Mouse (Mus musculus): ENCODE data around the gene 1700012B07Rik. TPM values are rescaled to one million over a fixed set of nuclear protein-coding genes. Genes with fewer than 3 reads are reported as not detected.

The 1700012B07Rik gene
- total and polyA plus RNA-seq, 3 experiments = not detected

- Histone ChIP-seq H3K27me3 (ENCODE audit: control insufficient read depth in 1 of 2, insufficient read depth in 2 of 2, low read length in 2 of 2) (no peaks in the 10 kb centered on the region), H3K79me2 (ENCODE audit: control insufficient read depth, insufficient read depth, low read length, poor library complexity) (no peaks in the 10 kb centered on the region), H3K9ac (ENCODE audit: control insufficient read depth, low read depth, low read length, poor library complexity, severe bottlenecking) (peak overlapping the region; percentile 74), H3K4me1 (ENCODE audit: control insufficient read depth in 1 of 2, insufficient read depth in 2 of 2, low read length in 2 of 2) (peaks cover 0 to 11% of the 10 kb centered on the region in 2 experiments; a peak in 2 of 4 replicates), H3K27ac (ENCODE audit: control insufficient read depth, low read depth, low read length) (peak overlapping the region; percentile 98), H3K9me3 (replicated peaks; ENCODE audit: insufficient read depth, low read length) (no peaks in the 10 kb centered on the region), H3K4me3 (ENCODE audit: control insufficient read depth in 1 of 2, insufficient read depth in 1 of 2, low read depth in 2 of 2, low read length in 2 of 2) (peak overlapping the region; percentile 49 to 55), H3K36me3 (ENCODE audit: control insufficient read depth in 1 of 2, insufficient read depth in 2 of 2, low read length in 2 of 2) (peaks cover 0 to 9% of the 10 kb centered on the region in 2 experiments; a peak in 2 of 4 replicates)
- TF ChIP-seq SMC3 (IDR thresholded peaks at IDR 0.05; ENCODE audit: low read depth, low read length) = peak; percentile 94
- TF ChIP-seq MAZ (IDR thresholded peaks at IDR 0.05; ENCODE audit: low read depth, low read length) = no peak
- no peak for TF ChIP-seq GABPA (IDR thresholded peaks at IDR 0.05; ENCODE audit: low read depth, low read length)
- TF ChIP-seq MAX (IDR thresholded peaks at IDR 0.05; ENCODE audit: low read length) = no peak
- peak in 1 of 2 experiments; percentile 28; a peak in 2 of 4 replicates for TF ChIP-seq EP300 (IDR thresholded peaks at IDR 0.05; ENCODE audit: low read depth in 1 of 2, low read length in 2 of 2)
- TF ChIP-seq RAD21 (IDR thresholded peaks at IDR 0.05; ENCODE audit: low read depth, low read length) = no peak; the same call in none of the 2 replicates
- TF ChIP-seq MYC (IDR thresholded peaks at IDR 0.05; ENCODE audit: low read depth, low read length) = no peak
- peak; percentile 92 for TF ChIP-seq ZC3H11A (IDR thresholded peaks at IDR 0.05; ENCODE audit: low read depth, low read length)
- no peak for TF ChIP-seq TAL1 (IDR thresholded peaks at IDR 0.05; ENCODE audit: low read length)
- no peak for TF ChIP-seq MXI1 (IDR thresholded peaks at IDR 0.05; ENCODE audit: low read depth, low read length)
- no peak for TF ChIP-seq UBTF (IDR thresholded peaks at IDR 0.05; ENCODE audit: borderline replicate concordance, insufficient read depth, low read depth, low read length)
- TF ChIP-seq CHD1 (IDR thresholded peaks at IDR 0.05; ENCODE audit: low read depth, low read length) = no peak
- TF ChIP-seq GATA1 (IDR thresholded peaks at IDR 0.05; ENCODE audit: low read depth, low read length) = peak; percentile 42; the same call in 1 of the 2 replicates
- TF ChIP-seq CTCF (IDR thresholded peaks at IDR 0.05 in 2 of 3, conservative IDR thresholded peaks at IDR 0.05 in 1 of 3; ENCODE audit: control insufficient read depth in 1 of 3, insufficient read depth in 1 of 3, low read depth in 2 of 3, low read length in 3 of 3, poor library complexity in 1 of 3, severe bottlenecking in 1 of 3) = peak in 2 of 3 experiments; percentile 97
- DNase-seq (ENCODE audit: low read depth, low spot score) = peak; percentile 95
Measured at GRCm38 (mm10) chr11:109860508-109860907, 32.7 kb upstream of the 1700012B07Rik start.

- Histone ChIP-seq H3K4me1 (ENCODE audit: control insufficient read depth in 1 of 2, insufficient read depth in 2 of 2, low read length in 2 of 2) (peaks cover 0 to 9% of the 10 kb centered on the region in 2 experiments; a peak in 2 of 4 replicates), H3K4me3 (ENCODE audit: control insufficient read depth in 1 of 2, insufficient read depth in 1 of 2, low read depth in 2 of 2, low read length in 2 of 2) (peak overlapping the region; percentile 49 to 55), H3K27me3 (ENCODE audit: control insufficient read depth in 1 of 2, insufficient read depth in 2 of 2, low read length in 2 of 2) (no peaks in the 10 kb centered on the region), H3K9me3 (replicated peaks; ENCODE audit: insufficient read depth, low read length) (no peaks in the 10 kb centered on the region), H3K36me3 (ENCODE audit: control insufficient read depth in 1 of 2, insufficient read depth in 2 of 2, low read length in 2 of 2) (peaks cover 0 to 9% of the 10 kb centered on the region in 2 experiments; a peak in 2 of 4 replicates), H3K79me2 (ENCODE audit: control insufficient read depth, insufficient read depth, low read length, poor library complexity) (no peaks in the 10 kb centered on the region), H3K9ac (ENCODE audit: control insufficient read depth, low read depth, low read length, poor library complexity, severe bottlenecking) (peak overlapping the region; percentile 74), H3K27ac (ENCODE audit: control insufficient read depth, low read depth, low read length) (peak overlapping the region; percentile 98)
- peak; percentile 98 for DNase-seq (ENCODE audit: low read depth, low spot score)
- TF ChIP-seq USF1 (IDR thresholded peaks at IDR 0.05; ENCODE audit: low read depth, low read length) (peak; percentile 96), ZC3H11A (IDR thresholded peaks at IDR 0.05; ENCODE audit: low read depth, low read length) (no peak; the same call in 1 of the 2 replicates), ZMIZ1 (IDR thresholded peaks at IDR 0.05; ENCODE audit: low read depth, low read length) (no peak; the same call in 1 of the 2 replicates), MXI1 (IDR thresholded peaks at IDR 0.05; ENCODE audit: low read depth, low read length) (peak; percentile 87), NRF1 (IDR thresholded peaks at IDR 0.05; ENCODE audit: insufficient read depth, low read depth, low read length, poor library complexity, severe bottlenecking) (no peak; the same call in 1 of the 2 replicates), ELF1 (IDR thresholded peaks at IDR 0.05; ENCODE audit: low read depth, low read length) (0 out of 2 replicates have a peak, but pooled peaks have one; percentile 8), POLR2A (IDR thresholded peaks at IDR 0.05; ENCODE audit: control insufficient read depth in 1 of 2, insufficient read depth in 1 of 2, low read depth in 1 of 2, low read length in 2 of 2, poor library complexity in 1 of 2) (peak; percentile 24 to 86; a peak in 2 of 4 replicates), RAD21 (IDR thresholded peaks at IDR 0.05; ENCODE audit: low read depth, low read length) (no peak), ZNF384 (IDR thresholded peaks at IDR 0.05; ENCODE audit: low read depth, low read length) (no peak), TBP (IDR thresholded peaks at IDR 0.05; ENCODE audit: low read depth, low read length) (peak; percentile 85), ZKSCAN1 (IDR thresholded peaks at IDR 0.05; ENCODE audit: low read depth, low read length) (no peak), HCFC1 (IDR thresholded peaks at IDR 0.05; ENCODE audit: low read depth, low read length) (peak; percentile 80), KAT2A (conservative IDR thresholded peaks at IDR 0.05; ENCODE audit: low read depth, low read length) (no peak; the same call in 1 of the 2 replicates), MAX (IDR thresholded peaks at IDR 0.05; ENCODE audit: low read length) (peak; percentile 92; the same call in 1 of the 2 replicates), E2F4 (IDR thresholded peaks at IDR 0.05; ENCODE audit: borderline replicate concordance, low read depth, low read length) (0 out of 2 replicates have a peak, but pooled peaks have one; percentile 39), MYB (IDR thresholded peaks at IDR 0.05; ENCODE audit: low read depth, low read length) (peak; percentile 94), UBTF (IDR thresholded peaks at IDR 0.05; ENCODE audit: borderline replicate concordance, insufficient read depth, low read depth, low read length) (no peak), MYC (IDR thresholded peaks at IDR 0.05; ENCODE audit: low read depth, low read length) (peak; percentile 77), NELFE (IDR thresholded peaks at IDR 0.05; ENCODE audit: low read depth, low read length) (peak; percentile 75), USF2 (IDR thresholded peaks at IDR 0.05; ENCODE audit: borderline replicate concordance in 1 of 2, insufficient read depth in 1 of 2, low read depth in 1 of 2, low read length in 2 of 2) (peak; percentile 73 to 76; a peak in 3 of 4 replicates), TCF12 (IDR thresholded peaks at IDR 0.05; ENCODE audit: low read depth, low read length) (peak; percentile 81)
Measured at GRCm38 (mm10) chr11:109859939-109860469, 32.2 kb upstream of the 1700012B07Rik start.
